Mouse (Mus musculus): ENCODE measurements around the gene Hoxa11. TPM values are rescaled to one million over a fixed set of nuclear protein-coding genes. Genes with fewer than 3 reads are reported as not detected.

Gene Hoxa11
- total RNA-seq, 4 experiments from 2014 or later, result 2.0 to 3.0 (median 2.9) TPM

- DNase-seq (ENCODE audit: low spot score in 2 of 2), result no peak
Observed at GRCm38 (mm10) chr6:52248638-52249414, 3.2 kb upstream of the Hoxa11 start.

GRCm38 (mm10) chr6:52247766-52248637 is 2.4 kb upstream of the Hoxa11 start:
- no peak for DNase-seq (ENCODE audit: low spot score in 2 of 2)

GRCm38 (mm10) chr6:52246916-52247315 is 1.3 kb upstream of the Hoxa11 start:
- DNase-seq (ENCODE audit: low spot score in 2 of 2), result no peak

- DNase-seq (ENCODE audit: low spot score in 2 of 2), result peak in 1 of 2 experiments; percentile 10
Observed at GRCm38 (mm10) chr6:52246403-52246803, 793 bp upstream of the Hoxa11 start.

- DNase-seq (ENCODE audit: low spot score in 2 of 2), result peak in 1 of 2 experiments; percentile 30
Observed at GRCm38 (mm10) chr6:52245040-52245756, 412 bp downstream of the Hoxa11 start.

- DNase-seq (ENCODE audit: low spot score in 2 of 2), result no peak
Observed at GRCm38 (mm10) chr6:52244471-52245039, 1.1 kb downstream of the Hoxa11 start.

GRCm38 (mm10) chr6:52243681-52244121 is 1.9 kb downstream of the Hoxa11 start:
- DNase-seq (ENCODE audit: low spot score in 2 of 2), result no peak

- DNase-seq (ENCODE audit: low spot score in 2 of 2), result no peak
Observed at GRCm38 (mm10) chr6:52242801-52243332, 2.7 kb downstream of the Hoxa11 start.

- no peak for DNase-seq (ENCODE audit: low spot score in 2 of 2)
Observed at GRCm38 (mm10) chr6:52241001-52241621, 4.5 kb downstream of the Hoxa11 start.

- DNase-seq (ENCODE audit: low spot score in 2 of 2), result peak; percentile 80 to 85
Observed at GRCm38 (mm10) chr6:52240389-52241000, 5.1 kb downstream of the Hoxa11 start, which contains the start of gene Hoxa10. Gene Hoxa10, minus strand, starts transcription at chr6:52240854.

- DNase-seq (ENCODE audit: low spot score in 2 of 2), result no peak
Observed at GRCm38 (mm10) chr6:52239625-52240388, 5.8 kb downstream of the Hoxa11 start.

GRCm38 (mm10) chr6:52238976-52239375 is 6.6 kb downstream of the Hoxa11 start:
- DNase-seq (ENCODE audit: low spot score in 2 of 2), result no peak

GRCm38 (mm10) chr6:52238155-52238545 is 7.5 kb downstream of the Hoxa11 start:
- no peak for DNase-seq (ENCODE audit: low spot score in 2 of 2)

- DNase-seq (ENCODE audit: low spot score in 2 of 2), result no peak
Observed at GRCm38 (mm10) chr6:52237346-52238154, 8.1 kb downstream of the Hoxa11 start.

- DNase-seq (ENCODE audit: low spot score in 2 of 2), result no peak
Observed at GRCm38 (mm10) chr6:52236806-52237205, 8.8 kb downstream of the Hoxa11 start.

- DNase-seq (ENCODE audit: low spot score in 2 of 2), result no peak
Observed at GRCm38 (mm10) chr6:52235866-52236265, 9.7 kb downstream of the Hoxa11 start.

GRCm38 (mm10) chr6:52235267-52235666 is 10.3 kb downstream of the Hoxa11 start:
- no peak for DNase-seq (ENCODE audit: low spot score in 2 of 2)

GRCm38 (mm10) chr6:52234428-52235140 is 11.0 kb downstream of the Hoxa11 start:
- peak; percentile 18 to 54 for DNase-seq (ENCODE audit: low spot score in 2 of 2)

Measured in gastrocnemius, adult 8-10 months (tissue).